Mouse (Mus musculus): ENCODE measurements around the gene Bmp2. TPM values are rescaled to one million over a fixed set of nuclear protein-coding genes. Genes with fewer than 3 reads are reported as not detected.

Bmp2 gene
- total RNA-seq, 2 experiments from 2014 or later, result 2.4 to 2.7 TPM

DNA sequence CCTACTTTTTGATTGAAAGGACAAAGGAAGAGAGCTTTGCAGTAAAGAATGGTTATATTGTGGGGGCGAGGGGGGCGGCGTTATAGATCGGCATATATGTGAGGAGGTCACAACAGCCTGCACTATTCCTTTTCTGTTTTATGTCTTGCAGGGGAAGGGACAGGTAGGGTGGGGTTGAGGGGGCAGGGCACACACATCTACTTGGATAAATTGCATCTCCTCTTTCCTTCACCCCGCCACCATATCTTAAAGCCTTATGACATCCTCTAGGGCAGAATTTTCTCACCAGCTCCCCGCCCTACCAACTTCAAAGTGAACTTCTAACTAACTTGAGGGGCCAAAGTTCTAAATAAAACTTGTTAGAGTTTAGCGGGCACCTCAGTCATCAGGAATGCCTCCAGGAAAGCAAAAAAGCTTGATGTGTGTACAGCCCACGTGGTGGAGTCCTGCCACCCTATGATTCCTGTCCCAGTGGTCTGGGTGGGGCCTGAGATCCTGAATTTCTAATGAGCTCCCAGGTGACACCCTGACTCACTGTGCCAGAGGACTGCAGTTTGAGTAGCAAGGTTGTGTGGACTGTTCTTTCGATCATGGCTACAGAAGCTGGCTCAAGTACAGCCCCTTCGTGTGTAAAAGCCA, 12.4 kb downstream of the Bmp2 start:
- no peak for DNase-seq (ENCODE audit: low spot score in 2 of 2)

DNA sequence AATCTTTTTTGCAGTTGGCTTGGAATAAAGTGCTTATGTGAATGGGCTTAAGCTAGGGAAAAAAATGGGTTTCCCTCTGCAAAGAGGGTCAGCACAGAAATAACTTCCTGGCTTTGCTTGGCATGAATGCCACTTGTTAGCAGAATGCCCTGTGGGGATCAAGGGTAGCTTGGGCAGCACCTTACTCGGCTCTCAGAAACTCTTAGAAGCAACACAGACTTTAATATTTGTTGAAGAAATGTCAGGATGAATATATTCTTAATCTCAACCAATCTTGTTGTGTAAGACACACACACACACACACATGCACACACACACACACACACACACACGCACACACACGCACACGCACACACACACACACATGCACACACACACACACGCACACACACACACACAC, 13.5 kb downstream of the Bmp2 start:
- no peak for DNase-seq (ENCODE audit: low spot score in 2 of 2)

DNA sequence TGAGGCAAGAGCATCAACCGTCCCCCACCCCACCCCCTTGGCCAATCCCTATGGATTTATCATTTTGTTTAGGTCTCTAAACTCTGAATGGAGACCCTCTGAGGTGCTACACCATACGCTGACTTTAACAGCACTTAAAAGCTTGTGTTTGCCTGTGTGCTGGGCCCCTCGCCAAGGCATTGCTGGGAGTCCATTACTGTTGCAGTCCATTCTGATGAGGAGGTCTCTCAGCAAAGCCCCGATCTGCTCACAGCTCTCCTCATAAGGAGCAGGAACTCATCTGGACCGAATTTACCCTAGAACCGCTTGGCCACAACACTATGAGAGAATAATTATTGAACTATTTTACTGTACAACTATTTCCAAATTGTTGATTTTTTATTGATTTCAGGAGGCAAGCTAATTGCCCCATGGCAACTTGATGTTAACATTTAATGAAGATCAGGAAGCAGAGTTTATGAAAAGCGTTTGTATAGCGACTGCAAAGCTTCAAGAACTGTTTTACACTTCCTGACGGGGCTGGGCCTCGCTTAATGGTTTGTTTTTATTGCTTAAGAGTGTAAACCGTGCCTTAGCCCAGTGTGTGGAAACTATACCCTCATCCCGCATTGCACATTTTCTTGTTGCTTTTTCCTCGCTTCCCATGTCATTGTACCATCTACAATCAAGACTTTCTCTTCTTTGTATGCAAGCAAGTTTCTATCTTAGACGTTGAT, 14.2 kb downstream of the Bmp2 start:
- no peak for DNase-seq (ENCODE audit: low spot score in 2 of 2)

DNA sequence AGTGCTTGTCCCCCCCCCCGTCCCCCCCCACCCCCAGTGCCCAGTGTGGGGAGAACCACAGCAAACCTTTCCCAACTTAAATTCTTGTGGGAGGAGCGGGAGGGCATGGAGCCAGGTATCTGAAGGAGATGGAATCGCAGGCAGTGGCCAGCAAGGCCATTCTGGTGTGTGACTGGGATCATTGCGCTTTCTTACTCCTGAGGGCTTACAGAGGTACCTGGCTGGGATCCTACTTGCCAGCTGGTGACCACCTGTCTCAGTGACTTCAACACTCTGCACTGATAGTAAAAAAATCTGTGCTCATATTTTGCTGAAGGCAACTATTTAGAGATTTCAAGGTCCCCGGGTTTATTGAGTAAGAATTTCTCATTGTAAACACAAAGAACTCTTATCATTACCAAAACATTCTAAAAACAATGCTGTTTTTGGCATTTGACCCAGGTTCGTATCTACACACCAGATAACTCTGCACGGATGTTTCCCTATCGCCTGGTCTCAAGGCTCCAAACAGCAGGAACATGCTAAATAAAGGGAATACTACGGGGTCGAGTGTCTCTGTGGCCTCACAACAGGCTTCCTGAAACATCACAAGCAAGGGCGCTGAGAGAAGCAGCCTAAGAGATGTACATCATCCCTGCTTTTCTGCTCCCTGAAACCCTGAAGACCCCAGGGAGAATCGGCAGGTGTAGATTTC, 39.8 kb downstream of the Bmp2 start:
- no peak for DNase-seq (ENCODE audit: low spot score in 2 of 2)

Small RNA genes lying within 50 kb of the gene (microRNA-seq; reads per million reads assigned to microRNA genes)
- not detected for gene Mir3090
